Mouse (Mus musculus) mature B cell (primary cell): ENCODE measurements around the gene Zfp688.
"Not testable (repeated sequence)": the region's sequence is repeated elsewhere in the genome, so short reads cannot be mapped to it uniquely, and the experiment has no call there.

Experiments
- in situ Hi-C: fragments of 300-500 bp; cut with MboI; formaldehyde crosslinking; loops from 2 replicates; pipeline ENCODE4 v1.14.3; 2019

Gene Zfp688

DNA sequence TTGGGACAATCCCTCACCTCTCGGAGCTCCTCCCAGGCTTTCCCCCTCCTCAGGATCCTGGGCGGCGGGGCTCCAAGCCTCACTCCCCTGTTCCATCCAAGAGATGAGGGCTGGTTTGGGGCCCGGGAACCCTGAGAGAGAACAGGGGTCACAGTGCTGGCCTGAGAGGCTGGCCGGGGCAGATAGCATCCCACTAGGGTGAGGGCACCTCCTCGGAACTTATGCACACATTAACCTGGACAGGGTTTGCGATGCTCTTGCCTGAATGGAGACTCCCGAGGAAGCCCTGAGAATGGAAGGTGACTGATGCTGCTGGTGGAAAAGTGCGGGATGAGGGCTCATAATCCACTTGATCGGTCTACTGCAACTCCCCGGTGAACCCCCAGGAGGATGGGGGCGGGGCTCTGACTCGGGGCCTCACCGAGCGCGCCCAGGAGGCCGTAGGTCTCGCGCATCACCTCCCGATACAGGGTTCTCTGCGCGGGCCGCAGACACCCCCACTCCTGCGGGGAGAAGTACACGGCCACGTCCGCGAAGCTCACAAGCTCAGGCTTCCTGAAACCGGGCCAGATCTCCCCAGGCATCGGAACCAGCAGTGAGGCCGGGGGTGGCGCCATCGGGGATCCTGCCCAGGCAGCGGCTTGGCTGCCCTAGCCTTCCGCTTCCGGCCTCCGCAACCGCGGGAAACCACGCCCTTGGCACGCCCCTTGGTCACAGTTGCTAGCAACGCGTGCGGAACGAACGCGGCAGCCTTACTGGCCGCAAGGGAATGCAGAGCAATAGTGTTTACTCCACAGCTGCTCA is at the start of gene Zfp688:
Gene Zfp688, minus strand, starts transcription at position 681 of the 804 bp plus-strand sequence.
- in situ Hi-C loops: no loop called here

- in situ Hi-C loops: no loop called here
Measured at GRCm38 (mm10) chr7:127471646-127472010, 49.8 kb upstream of the Zfp688 start.

GRCm38 (mm10) chr7:127470743-127471645 is 49.1 kb upstream of the Zfp688 start:
- in situ Hi-C loops: no loop called here

GRCm38 (mm10) chr7:127470011-127470715 is 48.3 kb upstream of the Zfp688 start:
- in situ Hi-C loops: no loop called here

DNA sequence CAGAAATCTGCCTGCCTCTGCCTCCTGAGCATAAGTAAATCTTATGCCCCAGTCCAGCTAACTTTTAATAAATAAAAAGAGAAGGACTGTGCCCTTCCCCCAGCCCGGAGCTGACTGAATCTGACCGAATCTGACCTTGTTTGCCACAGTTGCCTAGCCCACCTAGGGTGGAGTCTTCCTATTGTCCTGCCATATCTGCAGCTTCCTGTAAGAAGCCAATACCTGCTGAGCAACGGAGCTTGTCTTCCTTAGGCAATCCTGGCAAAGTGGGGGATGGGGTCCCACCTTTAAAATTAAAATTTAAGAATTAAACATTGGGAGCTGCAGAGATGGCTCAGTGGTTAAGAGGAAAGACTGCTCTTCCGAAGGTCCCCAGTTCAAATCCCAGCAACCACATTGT is 44.7 kb upstream of the Zfp688 start:
- in situ Hi-C loops: no loop called here

- in situ Hi-C loops: not testable (repeated sequence)
Measured at GRCm38 (mm10) chr7:127465670-127466069, 43.8 kb upstream of the Zfp688 start.

DNA sequence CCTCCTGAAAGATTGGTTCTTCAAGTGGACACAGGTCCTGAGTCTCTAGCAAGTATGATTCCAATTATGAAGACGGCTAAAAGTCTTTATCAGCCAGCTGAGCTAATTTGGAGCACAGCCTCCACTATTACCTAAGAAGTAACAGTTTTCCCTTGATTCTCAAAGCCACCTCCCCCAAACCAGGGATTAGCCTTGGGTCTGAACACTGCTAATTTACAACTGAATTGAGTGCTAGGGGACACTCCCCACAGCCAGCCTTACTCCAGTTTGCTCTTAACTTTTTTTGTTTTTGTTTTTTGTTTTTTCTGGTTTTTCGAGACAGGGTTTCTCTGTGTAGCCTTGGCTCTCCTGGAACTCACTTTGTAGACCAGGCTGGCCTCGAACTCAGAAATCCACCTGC is 43.3 kb upstream of the Zfp688 start:
- in situ Hi-C loops: no loop called here

GRCm38 (mm10) chr7:127459311-127459710 is 37.4 kb upstream of the Zfp688 start, which contains the start of gene Prr14:
TSS of gene Prr14 (plus strand) at chr7:127459611.
- in situ Hi-C loops: not testable (repeated sequence)

DNA sequence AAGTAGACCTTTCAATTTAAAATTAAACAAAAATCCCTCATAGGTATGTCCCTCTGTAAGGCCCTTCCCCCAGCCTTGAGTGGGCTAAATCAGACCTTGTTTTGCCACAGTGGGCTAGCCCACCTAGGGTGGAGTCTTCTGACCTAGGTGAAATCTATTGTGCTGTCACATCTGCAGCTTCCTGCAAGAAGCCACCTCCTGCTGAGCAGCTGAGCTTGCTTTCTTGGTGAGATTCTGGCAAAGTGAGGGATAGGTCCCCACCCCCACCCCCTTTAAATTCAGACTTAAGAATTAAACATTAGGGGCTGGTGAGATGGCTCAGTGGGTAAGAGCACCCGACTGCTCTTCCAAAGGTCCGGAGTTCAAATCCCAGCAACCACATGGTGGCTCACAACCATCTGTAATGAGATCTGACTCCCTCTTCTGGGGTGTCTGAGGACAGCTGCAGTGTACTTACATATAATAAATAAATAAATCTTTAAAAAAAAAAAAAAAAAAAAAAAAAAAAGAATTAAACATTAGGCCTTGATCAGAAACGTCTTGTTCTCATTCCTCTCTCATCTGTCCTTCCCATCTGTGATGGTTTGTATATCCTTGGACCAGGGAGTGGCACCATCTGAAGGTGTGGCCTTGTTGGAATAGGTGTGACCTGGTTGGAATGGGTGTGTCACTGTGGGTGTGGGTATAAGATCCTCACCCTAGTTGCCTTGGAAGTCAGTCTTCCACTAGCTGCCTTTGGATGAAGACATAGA is 36.7 kb upstream of the Zfp688 start:
- in situ Hi-C loops: not testable (repeated sequence)

DNA sequence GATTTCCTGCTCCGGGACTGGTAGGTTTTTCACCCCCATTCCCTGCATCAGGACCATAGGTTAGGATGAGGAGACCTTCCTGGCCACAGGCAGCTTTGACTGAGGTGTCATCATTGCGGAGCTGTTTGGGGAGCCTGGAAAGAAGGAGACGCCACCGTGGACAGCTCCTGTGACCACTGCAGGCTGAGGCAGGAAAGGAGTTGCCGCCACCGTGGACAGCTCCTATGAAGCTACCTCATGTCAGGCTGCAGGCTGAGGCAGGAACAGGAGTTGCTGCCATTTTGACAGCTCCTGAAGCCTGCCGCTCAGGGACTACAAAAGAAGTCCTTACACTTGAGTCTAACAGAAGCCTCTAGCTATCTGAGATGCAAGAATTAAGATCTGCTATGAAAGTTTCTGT is 33.0 kb upstream of the Zfp688 start:
- in situ Hi-C loops: no loop called here

- in situ Hi-C loops: no loop called here
Measured at GRCm38 (mm10) chr7:127453056-127453455, 31.2 kb upstream of the Zfp688 start.

DNA sequence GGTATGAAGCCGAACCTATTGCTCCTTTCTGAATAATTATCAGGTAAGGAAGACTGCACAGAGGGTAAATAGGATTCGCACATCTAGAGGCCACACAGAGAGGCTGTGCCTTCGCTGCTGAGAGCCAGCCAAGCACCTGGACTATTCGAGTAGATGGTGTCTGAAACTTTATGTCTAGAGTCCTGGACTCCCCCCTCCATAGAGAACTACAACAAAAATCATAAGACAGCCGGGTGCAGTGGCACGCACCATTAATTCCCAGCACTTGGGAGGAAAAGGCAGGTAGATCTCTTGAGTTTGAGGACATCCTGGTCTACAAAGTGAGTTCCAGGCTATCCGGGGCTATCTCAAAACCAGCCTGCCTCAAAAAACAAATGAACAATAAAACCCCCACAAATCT is 28.1 kb upstream of the Zfp688 start:
- in situ Hi-C loops: no loop called here

GRCm38 (mm10) chr7:127448521-127449300 is 26.8 kb upstream of the Zfp688 start, which contains the start of gene Zfp689:
TSS of gene Zfp689 (minus strand) at chr7:127449158.
- in situ Hi-C loops: no loop called here

DNA sequence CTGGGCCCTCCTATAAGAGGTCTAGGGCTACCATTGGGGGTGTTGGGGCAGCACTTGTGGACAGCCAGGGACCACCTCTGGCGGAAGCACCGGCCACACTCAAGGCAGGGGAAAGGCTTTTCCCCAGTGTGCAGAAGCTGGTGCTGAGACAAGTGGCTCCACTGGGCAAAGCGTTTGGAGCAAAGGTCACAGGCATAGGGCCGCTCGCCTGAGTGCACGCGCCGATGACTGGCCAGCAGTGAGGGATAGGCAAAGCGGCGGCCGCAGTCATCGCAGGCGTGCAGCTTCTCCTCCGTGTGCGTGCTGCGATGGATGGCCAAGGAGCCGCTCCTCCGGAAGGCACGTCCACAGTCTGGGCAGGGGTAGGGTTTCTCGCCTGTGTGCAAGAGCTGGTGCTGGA is 22.1 kb upstream of the Zfp688 start:
- in situ Hi-C loops: no loop called here

GRCm38 (mm10) chr7:127437724-127438123 is 15.9 kb upstream of the Zfp688 start:
- in situ Hi-C loops: no loop called here

DNA sequence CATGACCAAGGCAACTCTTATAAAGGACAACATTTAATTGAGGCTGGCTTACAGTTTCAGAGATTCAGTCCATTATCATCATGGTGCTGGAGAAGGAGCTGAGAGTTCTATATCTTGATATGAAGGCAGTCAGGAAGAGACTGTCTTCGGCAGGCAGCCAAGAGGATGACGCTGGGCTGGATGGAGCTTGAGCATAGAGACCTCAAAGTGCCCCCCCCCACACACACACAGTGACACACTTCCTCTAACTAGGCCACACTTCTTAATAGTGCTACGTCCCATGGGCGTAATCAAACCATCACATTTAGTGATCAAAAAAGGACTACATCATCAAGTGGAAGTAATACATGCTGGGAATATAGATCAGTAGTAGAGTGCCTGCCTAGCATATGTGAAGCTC is 13.3 kb upstream of the Zfp688 start:
- in situ Hi-C loops: no loop called here

DNA sequence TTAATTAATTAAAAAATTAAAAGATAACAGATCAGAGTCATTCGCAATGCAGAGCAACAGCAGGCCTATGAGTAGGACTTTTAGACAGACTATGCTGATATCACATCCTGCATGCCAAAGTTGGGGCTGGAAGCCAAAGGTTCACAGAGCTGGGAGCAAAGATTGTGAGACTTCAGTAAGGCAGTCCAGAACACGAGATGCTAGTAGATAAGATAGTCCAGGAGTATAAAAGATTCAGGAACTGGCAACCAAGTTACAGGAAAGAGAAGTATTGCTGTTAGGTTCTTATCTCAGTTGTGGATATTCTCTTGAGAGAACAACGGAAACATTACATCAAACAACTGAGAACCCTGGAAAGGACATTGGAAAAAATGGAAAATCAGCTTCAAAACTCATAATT is 4.5 kb upstream of the Zfp688 start:
- in situ Hi-C loops: no loop called here

GRCm38 (mm10) chr7:127425911-127426310 is 4.0 kb upstream of the Zfp688 start:
- in situ Hi-C loops: no loop called here

DNA sequence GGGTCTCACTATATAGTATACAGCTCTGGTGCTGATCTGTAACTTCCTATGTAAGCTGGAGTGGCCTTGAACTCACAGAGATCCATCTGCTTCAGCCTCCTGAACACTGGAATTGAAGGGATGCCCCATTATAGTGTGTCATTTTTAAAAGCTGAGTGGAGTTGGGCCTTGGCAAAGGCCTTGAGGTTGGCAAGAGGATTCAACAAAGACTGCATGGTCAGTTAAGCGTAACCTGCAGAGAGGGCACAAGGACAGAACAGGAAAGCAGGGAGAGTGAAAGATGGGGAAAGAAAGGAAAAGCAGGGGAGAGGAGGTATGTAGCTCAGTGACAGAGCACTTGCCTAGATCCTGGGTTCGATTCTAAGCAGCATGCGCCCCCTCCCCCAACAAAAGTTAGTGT is 3.4 kb upstream of the Zfp688 start:
- in situ Hi-C loops: no loop called here

DNA sequence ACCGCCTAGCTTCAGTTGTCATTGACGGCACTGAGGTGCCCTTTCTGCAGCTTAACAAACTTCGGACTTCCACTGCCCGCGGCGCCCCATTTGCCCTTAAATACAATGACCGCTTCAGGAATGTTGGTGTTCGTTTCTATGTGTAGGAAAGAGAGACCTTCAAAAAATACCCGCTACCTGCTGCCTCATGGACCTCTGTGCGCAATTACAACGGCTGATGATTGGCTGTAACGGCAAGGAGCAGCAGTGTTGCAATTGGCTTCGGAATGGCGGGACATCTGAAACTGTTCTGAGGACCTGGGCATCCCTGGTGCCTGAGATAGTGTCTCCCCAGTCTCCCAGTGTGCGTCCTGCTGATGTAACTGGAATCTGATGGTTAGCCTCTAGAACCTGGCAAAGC is 379 bp upstream of the Zfp688 start:
- in situ Hi-C loops: no loop called here

DNA sequence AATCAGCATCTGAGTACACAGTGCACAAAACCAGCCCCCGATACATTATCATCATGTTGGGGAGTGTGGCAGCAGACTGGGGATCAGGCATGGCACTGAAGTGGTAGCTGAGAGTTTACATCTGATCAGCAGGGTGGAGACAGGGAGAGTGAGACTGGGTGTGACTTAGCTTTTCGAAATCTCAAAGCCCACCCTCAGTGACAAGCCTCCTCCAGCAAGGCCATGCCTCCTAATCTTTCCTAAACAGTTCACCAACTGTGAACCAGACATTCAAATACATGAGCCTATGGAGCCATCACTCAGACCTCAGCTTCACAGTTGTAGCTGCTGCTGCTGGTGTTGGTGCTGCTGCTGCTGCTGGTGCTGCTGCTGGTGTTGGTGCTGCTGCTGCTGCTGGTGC is 10.4 kb downstream of the Zfp688 start:
- in situ Hi-C loops: no loop called here
